Mouse (Mus musculus): ENCODE results near the gene Wdfy2. TPM values are rescaled to one million over a fixed set of nuclear protein-coding genes. Genes with fewer than 3 reads are reported as not detected.

The Wdfy2 gene
- polyA plus RNA-seq, 1 experiment: 15.5 TPM

DNA sequence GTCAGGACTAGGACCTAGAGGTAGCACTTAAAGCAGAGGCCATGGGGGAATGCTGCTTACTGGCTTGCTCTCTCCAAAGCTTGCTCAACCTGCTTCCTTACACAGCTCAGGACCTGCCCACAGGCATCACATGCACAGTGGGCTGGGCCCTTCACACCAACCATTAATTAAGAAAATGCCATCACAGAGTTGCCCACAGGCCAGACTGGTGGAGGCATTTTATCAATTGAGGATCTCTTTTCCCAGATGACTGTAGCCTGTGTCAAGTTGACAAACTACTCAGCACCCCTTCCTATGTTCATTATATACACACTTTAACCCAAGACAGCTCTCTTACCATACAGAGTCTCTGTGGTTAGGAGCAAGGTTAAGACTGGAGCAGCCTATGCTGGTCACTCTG, 4.2 kb downstream of the Wdfy2 start:
- DNase-seq: no peak
- Histone ChIP-seq H3K4me3 (ENCODE audit: control insufficient read depth, insufficient read depth, low read length) (no peak overlapping the region), H3K27ac (ENCODE audit: control insufficient read depth, insufficient read depth, low read length) (no peak overlapping the region), H3K27me3 (ENCODE audit: control insufficient read depth, insufficient read depth, low read length) (no peaks in the 10 kb centered on the region), H3K4me1 (replicated peaks; ENCODE audit: control insufficient read depth, insufficient read depth, low read length) (peaks cover 19% of the 10 kb centered on the region), H3K36me3 (ENCODE audit: control insufficient read depth, insufficient read depth, low read length) (no peaks in the 10 kb centered on the region)
- TF ChIP-seq CTCF (IDR thresholded peaks at IDR 0.05; ENCODE audit: borderline replicate concordance, control insufficient read depth, extremely low read depth, insufficient read depth, low read length, poor library complexity): no peak
- TF ChIP-seq POLR2A (IDR thresholded peaks at IDR 0.05; ENCODE audit: control insufficient read depth, extremely low read depth, insufficient read depth, low read length, poor library complexity): no peak

- H3K4me1 ChIP-seq (replicated peaks; ENCODE audit: control insufficient read depth, insufficient read depth, low read length): peaks cover 19% of the 10 kb centered on the region
- no peaks in the 10 kb centered on the region for H3K36me3 ChIP-seq (ENCODE audit: control insufficient read depth, insufficient read depth, low read length)
- TF ChIP-seq POLR2A (IDR thresholded peaks at IDR 0.05; ENCODE audit: control insufficient read depth, extremely low read depth, insufficient read depth, low read length, poor library complexity): no peak
- TF ChIP-seq CTCF (IDR thresholded peaks at IDR 0.05; ENCODE audit: borderline replicate concordance, control insufficient read depth, extremely low read depth, insufficient read depth, low read length, poor library complexity): no peak
- no peak for DNase-seq
- H3K4me3 ChIP-seq (ENCODE audit: control insufficient read depth, insufficient read depth, low read length): no peak overlapping the region
- no peak overlapping the region for H3K27ac ChIP-seq (ENCODE audit: control insufficient read depth, insufficient read depth, low read length)
- H3K27me3 ChIP-seq (ENCODE audit: control insufficient read depth, insufficient read depth, low read length): no peaks in the 10 kb centered on the region
Observed at GRCm38 (mm10) chr14:62842495-62842894, 5.0 kb downstream of the Wdfy2 start.

DNA sequence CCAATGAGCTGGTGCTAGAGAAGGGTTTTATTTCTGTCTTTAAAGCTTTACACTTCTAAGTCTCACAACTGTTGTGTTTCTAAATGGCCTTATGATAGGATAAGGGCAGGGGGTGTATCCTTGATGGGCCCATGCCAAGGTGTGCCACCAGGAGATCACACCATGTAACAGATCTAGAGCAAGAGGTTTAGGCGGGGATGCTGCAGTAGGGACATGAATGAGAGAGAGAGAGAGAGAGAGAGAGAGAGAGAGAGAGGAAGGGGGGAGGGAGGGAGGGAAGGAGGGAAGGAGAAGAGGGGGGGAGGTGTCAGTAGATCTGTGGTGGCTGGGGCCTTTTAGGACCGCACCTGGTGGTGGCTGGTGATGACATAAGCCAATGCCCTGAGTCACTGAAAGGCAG, 5.5 kb downstream of the Wdfy2 start:
- Histone ChIP-seq H3K4me1 (replicated peaks; ENCODE audit: control insufficient read depth, insufficient read depth, low read length) (peaks cover 19% of the 10 kb centered on the region), H3K36me3 (ENCODE audit: control insufficient read depth, insufficient read depth, low read length) (no peaks in the 10 kb centered on the region), H3K27me3 (ENCODE audit: control insufficient read depth, insufficient read depth, low read length) (no peaks in the 10 kb centered on the region), H3K27ac (ENCODE audit: control insufficient read depth, insufficient read depth, low read length) (no peak overlapping the region), H3K4me3 (ENCODE audit: control insufficient read depth, insufficient read depth, low read length) (no peak overlapping the region)
- WGBS: 59% methylated on average over 2 of the region's 2 CpGs
- TF ChIP-seq CTCF (IDR thresholded peaks at IDR 0.05; ENCODE audit: borderline replicate concordance, control insufficient read depth, extremely low read depth, insufficient read depth, low read length, poor library complexity): no peak
- DNase-seq: no peak

DNA sequence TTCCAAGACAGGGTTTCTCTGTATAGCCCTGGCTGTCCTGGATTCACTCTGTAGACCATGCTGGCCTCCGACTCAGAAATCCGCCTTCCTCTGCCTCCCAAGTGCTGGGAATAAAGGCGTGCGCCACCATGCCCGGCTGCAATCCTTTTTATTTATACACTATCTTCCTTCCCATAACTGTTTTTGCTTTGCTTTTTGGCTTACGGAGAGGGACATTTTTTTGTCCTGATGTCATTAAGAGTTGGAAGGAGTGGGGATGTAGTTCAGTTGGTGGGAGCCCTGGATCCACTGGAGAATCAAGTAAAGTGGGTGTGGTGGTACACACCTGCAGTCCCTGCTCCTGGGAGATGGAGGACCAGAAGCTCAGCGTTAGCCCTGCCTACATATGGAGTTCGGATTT, 6.7 kb downstream of the Wdfy2 start:
- TF ChIP-seq CTCF (IDR thresholded peaks at IDR 0.05; ENCODE audit: borderline replicate concordance, control insufficient read depth, extremely low read depth, insufficient read depth, low read length, poor library complexity): no peak
- no peak for TF ChIP-seq POLR2A (IDR thresholded peaks at IDR 0.05; ENCODE audit: control insufficient read depth, extremely low read depth, insufficient read depth, low read length, poor library complexity)
- H3K27me3 ChIP-seq (ENCODE audit: control insufficient read depth, insufficient read depth, low read length): no peaks in the 10 kb centered on the region
- H3K27ac ChIP-seq (ENCODE audit: control insufficient read depth, insufficient read depth, low read length): no peak overlapping the region
- no peak for DNase-seq
- 92% methylated on average over 8 of the region's 8 CpGs for WGBS
- H3K4me3 ChIP-seq (ENCODE audit: control insufficient read depth, insufficient read depth, low read length): no peak overlapping the region
- no peaks in the 10 kb centered on the region for H3K36me3 ChIP-seq (ENCODE audit: control insufficient read depth, insufficient read depth, low read length)
- peaks cover 17% of the 10 kb centered on the region for H3K4me1 ChIP-seq (replicated peaks; ENCODE audit: control insufficient read depth, insufficient read depth, low read length)

DNA sequence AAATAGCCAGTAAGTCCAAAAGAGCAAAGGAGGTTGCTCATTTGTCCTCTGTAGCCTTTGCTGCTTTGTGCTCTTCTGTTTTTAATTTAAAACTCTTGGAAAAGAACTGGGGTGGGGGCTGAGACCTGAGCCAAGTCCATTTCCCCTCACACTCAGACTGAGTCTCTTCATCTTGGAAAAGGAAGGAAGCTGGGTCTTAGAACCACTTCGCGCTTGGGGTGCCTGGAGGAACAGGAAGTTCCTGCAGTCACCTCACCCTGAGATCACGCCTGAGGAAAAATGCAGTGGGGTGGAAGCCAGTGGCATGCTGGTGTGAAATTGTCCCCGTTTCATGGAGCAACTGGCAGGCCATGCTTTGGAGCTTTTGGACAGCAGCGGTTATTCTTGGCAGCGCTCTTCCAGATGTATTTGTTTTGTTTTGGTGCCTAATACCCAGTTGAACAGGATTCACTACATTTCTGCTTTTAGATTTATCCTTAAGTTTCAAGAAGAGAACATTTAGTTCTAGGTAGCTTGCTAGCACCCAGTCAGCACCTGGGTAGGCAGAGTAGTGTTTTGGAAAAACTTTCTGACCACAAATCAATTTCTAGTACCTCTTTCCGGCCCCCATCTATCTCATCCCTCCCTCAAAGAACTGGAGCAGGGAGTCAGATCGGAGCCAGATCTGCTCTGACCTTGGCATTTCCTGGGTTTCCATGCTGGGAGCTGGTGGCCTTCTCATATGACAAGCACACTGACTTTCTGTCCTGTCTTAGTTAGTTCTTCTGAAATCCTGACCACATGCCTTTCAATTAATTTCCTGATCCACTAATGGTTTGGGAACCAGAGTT, 7.7 kb downstream of the Wdfy2 start:
- DNase-seq: no peak
- 0 out of 2 replicates have a peak overlapping the region, but pooled peaks have one; percentile 6 for H3K27ac ChIP-seq (ENCODE audit: control insufficient read depth, insufficient read depth, low read length)
- no peaks in the 10 kb centered on the region for H3K36me3 ChIP-seq (ENCODE audit: control insufficient read depth, insufficient read depth, low read length)
- WGBS: 41% methylated on average over 8 of the region's 8 CpGs
- TF ChIP-seq POLR2A (IDR thresholded peaks at IDR 0.05; ENCODE audit: control insufficient read depth, extremely low read depth, insufficient read depth, low read length, poor library complexity) (no peak), CTCF (IDR thresholded peaks at IDR 0.05; ENCODE audit: borderline replicate concordance, control insufficient read depth, extremely low read depth, insufficient read depth, low read length, poor library complexity) (no peak)
- peaks cover 17% of the 10 kb centered on the region for H3K4me1 ChIP-seq (replicated peaks; ENCODE audit: control insufficient read depth, insufficient read depth, low read length)
- no peak overlapping the region for H3K4me3 ChIP-seq (ENCODE audit: control insufficient read depth, insufficient read depth, low read length)
- H3K27me3 ChIP-seq (ENCODE audit: control insufficient read depth, insufficient read depth, low read length): no peaks in the 10 kb centered on the region

DNA sequence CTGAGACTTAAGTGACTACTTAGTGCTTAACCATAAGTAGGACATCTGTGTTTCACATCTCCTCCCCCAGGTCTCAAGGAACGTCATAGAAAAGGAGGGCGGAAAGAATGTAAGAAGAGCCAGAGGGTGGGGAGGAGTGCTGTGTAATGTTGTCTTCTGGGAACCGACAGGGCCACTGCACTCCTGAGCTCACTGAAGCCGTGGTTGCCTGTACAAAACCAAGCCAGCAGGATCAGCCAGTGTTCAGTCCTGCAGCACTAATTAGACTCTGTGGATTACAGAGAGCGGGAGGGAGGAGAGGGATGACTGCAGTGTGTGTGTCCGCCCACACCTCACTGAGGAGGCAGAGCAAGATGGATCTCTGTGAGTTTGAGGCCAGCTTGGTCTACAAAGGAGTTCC, 13.5 kb downstream of the Wdfy2 start:
- TF ChIP-seq CTCF (IDR thresholded peaks at IDR 0.05; ENCODE audit: borderline replicate concordance, control insufficient read depth, extremely low read depth, insufficient read depth, low read length, poor library complexity) (no peak), POLR2A (IDR thresholded peaks at IDR 0.05; ENCODE audit: control insufficient read depth, extremely low read depth, insufficient read depth, low read length, poor library complexity) (no peak)
- DNase-seq: no peak
- WGBS: 87% methylated on average over 6 of the region's 6 CpGs
- Histone ChIP-seq H3K27me3 (ENCODE audit: control insufficient read depth, insufficient read depth, low read length) (no peaks in the 10 kb centered on the region), H3K4me3 (ENCODE audit: control insufficient read depth, insufficient read depth, low read length) (no peak overlapping the region), H3K4me1 (replicated peaks; ENCODE audit: control insufficient read depth, insufficient read depth, low read length) (peaks cover 6% of the 10 kb centered on the region; the same call in 1 of the 2 replicates), H3K27ac (ENCODE audit: control insufficient read depth, insufficient read depth, low read length) (no peak overlapping the region), H3K36me3 (ENCODE audit: control insufficient read depth, insufficient read depth, low read length) (no peaks in the 10 kb centered on the region)
